Mouse (Mus musculus) mature B cell (primary cell): ENCODE results near the gene Ptpdc1.

Experiments
- in situ Hi-C: fragments of 300-500 bp; cut with MboI; formaldehyde crosslinking; loops from 2 replicates; pipeline ENCODE4 v1.14.3; 2019

Ptpdc1 gene

DNA sequence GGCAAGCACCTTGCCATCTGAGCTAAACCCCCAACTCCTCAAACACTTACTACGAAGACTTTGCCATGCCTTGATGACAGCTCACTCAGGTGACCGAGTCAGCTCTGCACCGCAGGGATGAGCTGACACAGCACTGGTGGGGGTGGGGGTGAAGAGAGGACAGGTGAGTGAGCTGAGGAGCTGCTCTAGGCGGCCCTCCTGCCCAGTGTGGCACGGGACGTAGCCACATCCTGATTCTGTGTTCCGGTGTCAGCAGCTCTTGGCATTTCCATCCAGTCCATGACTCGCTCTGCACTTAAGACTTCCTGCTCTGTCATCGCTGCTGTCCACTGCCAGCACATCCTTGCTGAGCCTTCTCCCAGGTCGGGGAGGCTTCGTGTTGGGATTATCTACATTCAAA, 38.1 kb downstream of the Ptpdc1 start:
- in situ Hi-C loops = no loop called here

DNA sequence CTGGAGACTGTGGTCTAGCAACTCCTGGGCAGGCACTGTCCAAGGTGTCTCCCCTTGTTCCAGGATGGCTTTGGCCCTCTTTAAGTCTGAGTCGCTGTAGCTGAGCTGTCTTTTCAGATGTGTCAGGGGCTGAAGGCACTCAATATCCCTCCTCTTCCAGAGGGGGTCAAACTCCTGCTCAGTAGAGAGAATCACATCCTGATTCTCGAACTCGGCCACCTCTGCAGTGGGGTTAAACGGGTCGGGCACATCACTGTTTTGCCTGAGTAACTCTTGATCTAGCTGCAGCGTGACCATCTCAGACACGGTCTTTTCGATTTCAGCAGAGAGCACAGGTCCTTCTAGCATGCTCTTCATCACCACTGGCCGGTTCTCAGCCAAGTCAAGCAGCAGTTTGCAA, 39.0 kb downstream of the Ptpdc1 start:
- in situ Hi-C loops = no loop called here

DNA sequence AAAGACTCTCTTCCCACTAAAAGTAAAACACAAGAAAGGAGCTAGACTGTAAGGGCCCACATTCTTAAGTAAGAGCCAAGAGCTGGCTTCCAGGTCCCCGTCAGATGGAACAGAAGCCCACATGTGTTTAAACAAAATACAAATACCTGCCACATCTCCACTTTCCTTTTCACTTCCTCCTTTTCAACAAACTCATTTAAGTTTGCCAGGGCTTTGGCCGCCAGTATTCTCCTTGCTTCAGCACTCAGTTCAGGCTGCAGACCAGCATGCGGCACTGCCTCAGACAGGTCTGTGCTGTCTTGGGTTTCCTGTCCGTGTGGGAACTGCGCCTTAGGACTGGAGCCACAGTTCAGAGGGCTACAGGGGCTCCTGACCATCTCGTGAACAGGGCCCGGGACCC, 39.7 kb downstream of the Ptpdc1 start:
- in situ Hi-C loops = no loop called here

DNA sequence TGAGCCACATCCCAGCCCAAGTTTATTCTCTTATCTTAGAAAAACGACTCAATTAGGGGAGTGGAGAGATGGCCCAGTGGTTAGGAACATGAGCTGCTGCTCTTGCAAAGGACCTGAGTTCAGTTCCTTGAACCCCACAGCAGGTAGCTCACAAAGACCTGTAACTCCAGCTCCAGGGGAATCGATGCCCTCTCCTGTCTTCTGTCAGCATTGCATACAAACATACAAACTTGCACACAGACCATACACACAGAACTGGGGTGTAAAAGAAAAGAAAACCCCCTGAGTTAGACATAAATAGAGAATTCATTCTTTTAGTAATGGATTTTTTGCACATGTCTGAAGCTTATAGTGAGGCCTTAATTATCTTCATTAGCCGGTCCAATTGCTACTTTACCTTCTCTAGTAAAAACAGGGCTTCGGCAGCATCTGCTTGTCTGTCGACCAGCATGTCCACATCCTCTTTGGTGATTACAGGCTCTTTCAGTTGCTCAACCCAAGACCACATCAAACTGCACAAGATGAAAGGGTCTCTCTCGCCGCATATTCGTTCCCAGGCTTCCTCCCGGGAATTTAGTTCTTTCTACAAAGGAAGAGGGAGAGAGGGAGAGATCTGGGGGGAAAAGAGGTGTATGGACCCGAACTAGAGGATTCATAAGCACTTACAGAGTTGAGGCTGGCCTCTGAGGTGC, 42.6 kb downstream of the Ptpdc1 start:
- in situ Hi-C loops = no loop called here

DNA sequence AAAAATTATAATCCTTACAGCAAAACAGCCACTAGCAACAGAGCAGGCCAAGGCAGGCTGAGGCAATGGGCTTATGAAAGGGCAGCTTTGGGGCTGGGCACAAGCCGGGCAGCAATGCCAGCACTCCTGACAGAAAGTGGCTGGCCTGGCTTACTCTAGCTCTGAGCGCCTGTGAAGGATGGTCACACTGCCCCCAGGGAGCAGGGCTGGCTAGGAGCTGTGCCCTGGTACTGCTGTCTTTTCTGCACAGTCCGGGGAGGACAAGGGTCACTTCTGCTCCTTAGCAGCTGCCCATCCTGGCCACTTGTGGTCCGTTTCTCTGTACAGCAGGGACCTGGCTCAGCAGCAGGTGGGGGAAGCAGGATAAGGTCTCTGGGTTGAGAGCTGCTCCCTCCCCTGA, 46.8 kb downstream of the Ptpdc1 start:
- in situ Hi-C loops = no loop called here

DNA sequence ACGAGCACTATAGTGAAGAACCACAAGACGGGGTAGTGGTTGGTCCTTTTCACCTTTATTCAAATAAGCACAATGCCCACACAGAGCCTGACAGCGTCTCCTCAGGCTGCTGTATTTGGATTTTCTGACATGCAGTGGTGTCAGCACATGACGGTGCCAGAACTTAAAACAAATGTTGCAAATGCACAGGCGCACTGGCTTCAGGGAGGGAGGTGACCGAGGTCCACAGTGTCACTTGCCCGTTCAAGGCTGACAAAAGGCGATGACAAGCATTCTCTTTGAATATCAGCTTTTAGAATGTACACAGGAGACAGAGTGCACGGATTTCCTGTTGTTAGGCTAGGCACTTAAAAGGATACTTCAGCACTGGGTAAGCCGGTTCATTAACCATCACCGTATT, 47.6 kb downstream of the Ptpdc1 start:
- in situ Hi-C loops = no loop called here

DNA sequence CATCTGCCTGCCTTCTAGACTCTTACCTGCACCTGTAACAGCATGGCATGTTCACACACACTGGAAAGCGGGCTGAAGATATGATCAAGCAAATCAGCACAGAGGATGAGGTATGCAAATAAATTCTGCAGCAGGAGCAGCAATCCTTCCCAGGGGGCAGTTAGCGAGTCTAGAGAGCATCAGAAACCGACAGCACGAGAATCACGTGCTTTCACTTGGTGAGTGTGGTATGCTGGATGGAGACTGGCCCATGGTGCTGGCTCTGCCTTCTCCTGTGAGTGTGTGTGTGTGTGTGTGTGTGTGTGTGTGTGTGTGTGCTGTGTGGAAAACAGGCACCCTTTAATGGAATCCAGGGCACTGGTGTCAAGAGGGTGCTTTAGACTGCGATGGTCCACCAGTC, 48.5 kb downstream of the Ptpdc1 start:
- in situ Hi-C loops = no loop called here

DNA sequence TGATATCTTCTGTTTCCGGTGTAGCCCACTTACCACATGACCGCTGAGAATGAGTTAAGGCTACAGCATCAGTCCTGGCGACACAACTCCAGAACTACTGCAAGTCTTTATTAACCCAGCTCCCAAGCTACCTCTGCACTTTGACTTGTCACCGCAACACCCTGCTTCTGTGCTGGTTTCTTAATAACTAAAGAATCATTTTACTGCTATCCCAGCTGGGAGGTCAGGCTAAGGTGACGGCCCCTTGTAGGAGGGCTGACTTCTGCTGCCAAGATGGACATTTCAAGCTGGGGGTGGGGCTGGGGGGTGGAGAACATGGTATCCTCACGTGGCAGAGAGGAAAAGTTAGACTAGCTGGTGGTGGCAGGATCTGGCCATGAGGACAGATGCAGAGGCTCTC, 50.7 kb downstream of the Ptpdc1 start:
- in situ Hi-C loops = loop anchor here (5.0 kb wide), 1 partner anchor 52 kb away; no protein-coding TSS in a partner anchor

DNA sequence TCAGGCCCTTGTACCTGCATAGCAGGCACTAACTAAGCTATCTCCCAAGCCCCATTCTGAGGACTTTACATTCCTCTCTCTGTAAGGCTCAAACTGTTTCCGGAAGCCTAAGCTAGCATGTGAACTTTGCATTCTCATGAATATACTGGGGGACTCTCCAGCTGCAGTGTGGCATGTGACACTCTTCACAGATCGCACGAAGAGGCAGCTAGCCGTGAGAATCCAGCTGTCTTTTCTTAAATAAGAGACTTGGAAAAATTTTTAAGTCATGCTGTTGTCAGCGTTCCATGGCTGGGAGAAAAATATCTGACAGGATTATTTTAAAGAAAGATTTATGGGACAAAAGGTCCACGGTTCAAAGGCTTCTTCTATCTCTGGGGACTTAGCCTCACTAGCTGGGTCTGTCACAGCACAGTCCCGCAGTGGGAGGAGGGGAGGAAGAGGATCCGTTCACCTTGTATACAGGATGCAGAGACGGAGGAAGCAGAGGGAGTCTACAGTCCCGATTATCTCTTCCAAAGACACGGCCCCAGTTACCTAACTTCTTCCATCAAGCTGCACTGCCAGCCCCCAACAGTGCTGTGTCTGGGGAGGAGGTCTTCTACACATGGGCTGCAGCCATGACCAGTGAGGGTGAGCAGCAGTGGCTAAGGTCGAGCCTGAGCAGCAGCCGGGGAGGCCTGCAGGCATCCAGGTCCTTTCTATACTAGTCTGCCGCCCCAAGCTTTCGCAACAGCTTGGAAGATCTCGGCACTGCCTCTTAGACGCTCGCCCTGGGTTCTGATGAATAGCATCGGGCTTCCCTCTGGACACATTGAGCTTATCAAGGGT, 51.7 kb downstream of the Ptpdc1 start:
- in situ Hi-C loops = loop anchor here (5.0 kb wide), 1 partner anchor 51 kb away; no protein-coding TSS in a partner anchor

DNA sequence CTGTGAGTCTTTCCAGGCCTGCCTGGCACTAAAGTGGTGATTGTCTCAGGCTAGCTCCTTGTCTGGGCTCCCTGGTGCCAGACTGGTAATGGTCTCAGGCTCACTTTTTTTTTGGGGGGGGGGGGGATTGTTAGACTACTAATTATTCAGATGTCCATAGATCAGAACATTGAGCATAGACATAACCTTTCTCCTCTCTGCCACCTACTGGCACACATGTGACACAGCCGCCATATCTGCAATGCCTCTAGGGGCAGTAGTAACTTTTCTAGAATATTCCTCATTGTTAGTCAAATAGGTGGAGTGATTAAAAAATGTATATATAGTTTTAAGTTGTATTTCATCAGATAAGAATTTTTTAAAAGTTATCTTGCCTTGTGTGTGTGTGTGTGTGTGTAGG, 53.3 kb downstream of the Ptpdc1 start:
- in situ Hi-C loops = loop anchor here (5.0 kb wide), 1 partner anchor 50 kb away; no protein-coding TSS in a partner anchor

DNA sequence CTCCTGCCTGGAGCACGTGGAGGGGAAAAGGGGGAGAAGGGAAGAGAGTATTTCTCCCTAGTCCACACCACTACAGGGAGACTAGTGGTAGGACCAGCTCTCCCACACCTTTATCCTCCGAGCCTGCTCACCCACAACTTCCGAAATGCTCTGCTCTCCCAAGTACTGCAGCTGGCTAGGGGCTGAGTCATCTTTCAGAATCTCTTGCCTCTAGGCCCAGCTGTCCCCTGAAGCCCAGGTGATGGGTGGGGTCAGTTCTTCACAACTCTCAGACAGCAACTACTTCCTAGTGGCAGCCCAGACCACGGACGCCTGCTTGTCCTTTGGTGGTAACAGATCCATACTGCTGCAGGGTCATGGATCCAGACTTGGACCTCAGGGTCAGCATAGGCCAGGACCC, 54.2 kb downstream of the Ptpdc1 start:
- in situ Hi-C loops = loop anchor here (5.0 kb wide), 1 partner anchor 49 kb away; no protein-coding TSS in a partner anchor

DNA sequence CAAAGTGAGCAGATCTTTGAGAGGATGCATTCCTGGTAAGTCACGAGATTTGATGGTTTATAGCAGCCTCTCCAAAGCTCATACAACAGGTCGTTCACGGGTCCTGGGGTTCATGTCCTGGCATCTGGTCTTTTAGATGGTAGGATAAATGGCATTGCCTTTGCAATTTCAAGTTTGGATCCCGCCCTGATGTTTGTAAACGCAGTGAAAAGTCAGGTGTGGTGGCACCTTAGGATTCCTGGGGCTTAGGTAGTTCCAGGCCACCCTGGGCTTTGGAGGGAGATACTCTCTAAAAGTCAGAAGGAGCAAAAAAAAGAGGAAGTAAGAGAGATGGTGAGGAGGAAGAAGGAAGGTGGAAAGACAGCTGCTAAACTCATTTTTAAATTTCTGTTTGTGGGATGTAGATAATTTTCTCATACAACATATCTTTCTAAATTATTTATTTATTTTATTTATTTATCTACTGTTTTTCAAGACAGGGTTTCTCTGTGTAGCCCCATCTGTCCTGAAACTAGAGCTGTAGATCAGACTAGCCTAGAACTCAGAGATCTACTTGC, 55.8 kb downstream of the Ptpdc1 start:
- in situ Hi-C loops = loop anchor here (5.0 kb wide), 1 partner anchor 47 kb away; no protein-coding TSS in a partner anchor

DNA sequence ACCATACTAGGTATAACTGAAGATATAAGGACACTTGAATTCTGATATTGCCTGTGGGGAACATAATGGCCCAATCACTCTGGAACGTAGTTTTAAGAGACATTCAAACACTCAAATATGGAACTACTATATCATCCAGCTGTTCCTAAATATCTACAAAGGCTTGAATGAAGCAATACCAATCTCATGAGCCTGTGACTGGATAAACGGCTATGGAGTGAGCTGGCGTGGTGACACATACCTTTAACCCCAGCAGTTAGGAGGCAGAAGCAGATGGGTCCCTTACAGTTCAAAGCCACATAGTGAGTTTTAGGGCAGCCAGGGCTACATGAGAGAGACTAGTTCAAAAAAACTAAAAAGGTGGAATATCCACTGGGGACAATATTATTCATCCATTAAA, 57.8 kb downstream of the Ptpdc1 start:
- in situ Hi-C loops = no loop called here

DNA sequence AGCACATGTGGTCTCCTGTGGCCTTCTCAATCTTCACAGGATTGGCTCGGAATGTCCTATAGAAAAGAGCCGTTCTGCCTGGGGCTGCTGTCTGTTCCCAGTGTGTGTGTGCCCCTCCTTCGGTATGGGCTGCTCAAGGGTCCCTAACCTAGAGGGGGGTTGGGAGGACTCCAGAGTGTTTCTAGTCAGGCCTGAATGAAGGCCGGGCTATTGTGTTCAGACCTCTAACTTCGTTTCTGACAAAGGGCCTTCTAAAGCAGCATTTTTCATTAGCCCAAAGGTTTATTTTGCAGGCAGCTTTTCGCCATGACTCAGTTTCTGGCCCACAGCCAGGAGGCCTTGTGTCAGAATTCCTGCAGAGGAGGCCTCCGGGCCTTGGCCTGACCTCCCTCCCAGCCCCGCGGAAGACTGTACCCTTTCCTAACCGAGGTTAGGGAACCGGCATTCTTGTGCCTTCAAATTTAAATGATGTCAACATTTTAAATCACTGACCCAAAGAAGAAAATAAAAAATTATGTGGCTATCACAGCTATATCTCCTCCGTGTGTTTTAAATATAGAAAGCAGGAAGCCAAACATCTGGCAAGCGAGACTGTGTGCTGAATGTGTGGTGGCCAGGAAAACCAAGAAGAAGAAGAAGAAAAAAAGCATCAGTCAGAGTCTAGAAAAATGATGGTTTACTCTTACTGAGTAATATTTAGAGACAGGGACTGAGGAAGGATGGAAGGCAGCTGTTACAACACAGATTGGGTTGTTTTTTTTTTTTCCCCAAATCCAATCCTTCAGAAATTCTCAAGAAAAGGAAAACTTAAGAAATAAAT, 59.1 kb downstream of the Ptpdc1 start:
- in situ Hi-C loops = no loop called here

DNA sequence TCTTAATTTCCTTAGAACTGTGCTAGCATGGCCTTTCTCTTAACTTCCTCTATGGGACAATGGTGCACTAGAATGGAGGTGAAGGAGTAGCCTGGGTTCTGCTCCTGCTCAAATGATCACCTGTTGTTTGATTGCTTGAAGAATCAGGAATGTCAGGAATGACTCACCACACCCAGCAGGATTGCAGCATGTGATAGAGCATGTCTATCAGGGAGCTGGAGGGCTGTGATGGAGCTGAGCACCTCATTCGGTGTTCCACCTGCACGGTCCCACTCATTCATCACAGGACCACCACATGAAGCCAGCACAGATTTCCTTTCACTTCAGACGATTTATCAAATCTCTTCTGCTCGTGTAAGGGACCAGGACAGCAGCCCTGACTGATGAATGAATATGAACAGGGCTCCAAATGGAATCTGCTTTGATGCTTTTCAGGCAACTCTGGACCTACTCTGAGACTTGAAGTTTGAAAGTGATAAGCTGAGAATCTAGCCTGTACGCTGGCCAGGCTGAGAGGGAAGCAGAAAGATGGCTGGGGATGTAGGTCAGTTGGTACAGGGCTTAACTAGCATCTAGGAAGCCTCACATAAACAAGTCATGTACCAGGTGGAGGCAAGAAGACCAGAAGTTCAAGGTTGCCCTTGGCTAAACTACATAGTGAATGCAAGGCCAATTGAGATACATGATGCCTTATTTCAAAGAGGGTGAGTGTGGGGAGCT, 60.4 kb downstream of the Ptpdc1 start:
- in situ Hi-C loops = no loop called here

DNA sequence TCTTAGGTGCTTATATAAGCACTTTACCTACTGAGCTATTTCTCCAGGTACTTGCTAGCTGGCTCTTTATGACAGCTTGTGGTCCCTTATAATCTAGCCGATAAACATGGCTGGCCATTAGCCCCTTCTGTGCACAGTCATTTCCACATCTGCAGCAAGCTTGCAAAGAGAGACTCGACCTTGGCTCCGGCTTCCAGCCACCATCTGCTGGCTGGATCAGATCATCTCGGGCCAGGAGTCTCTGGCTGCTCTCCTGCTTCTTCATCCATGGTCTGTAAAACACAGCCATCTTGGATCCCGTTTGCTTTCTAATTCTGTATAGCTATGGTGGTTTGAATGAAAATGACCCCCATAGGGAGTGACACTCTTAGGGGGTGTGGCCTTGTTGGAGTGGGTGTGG, 63.1 kb downstream of the Ptpdc1 start:
- in situ Hi-C loops = no loop called here

DNA sequence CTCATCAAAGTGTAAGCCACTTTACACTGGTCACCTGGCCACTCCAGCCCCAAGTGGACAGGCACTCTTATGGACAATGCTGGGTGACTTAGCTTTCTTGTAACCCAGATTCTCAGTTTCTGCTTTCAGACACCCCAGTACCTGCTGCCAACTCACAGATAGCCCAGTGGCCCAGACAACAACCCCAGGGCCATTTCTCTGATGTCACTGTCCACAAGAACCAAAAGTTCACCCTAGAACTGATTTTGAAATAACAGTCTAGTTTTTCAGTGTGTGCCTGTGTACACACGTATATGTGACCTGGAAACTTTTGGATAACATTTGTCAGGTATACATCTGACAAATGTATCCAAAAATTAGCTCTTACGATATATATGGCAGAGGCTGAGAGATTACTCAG, 64.0 kb downstream of the Ptpdc1 start:
- in situ Hi-C loops = no loop called here

DNA sequence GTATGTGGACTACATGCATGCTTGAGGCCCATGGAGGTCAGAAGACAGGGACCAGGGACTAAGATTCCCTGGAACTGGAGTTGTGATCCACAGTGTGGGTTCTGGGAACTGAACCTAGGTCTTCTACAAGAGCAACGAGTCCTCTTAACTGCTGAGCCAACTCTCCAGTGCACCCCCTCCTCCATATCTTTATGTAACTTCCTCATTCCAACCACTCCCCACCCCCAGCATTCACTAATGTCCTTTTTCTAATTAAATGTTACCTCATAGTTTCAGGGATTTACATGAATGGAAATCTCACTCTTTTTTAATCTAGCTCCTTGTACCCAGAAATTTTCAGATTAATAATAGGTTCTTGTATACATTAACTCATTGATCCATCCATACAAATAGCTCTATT, 69.5 kb downstream of the Ptpdc1 start:
- in situ Hi-C loops = no loop called here

DNA sequence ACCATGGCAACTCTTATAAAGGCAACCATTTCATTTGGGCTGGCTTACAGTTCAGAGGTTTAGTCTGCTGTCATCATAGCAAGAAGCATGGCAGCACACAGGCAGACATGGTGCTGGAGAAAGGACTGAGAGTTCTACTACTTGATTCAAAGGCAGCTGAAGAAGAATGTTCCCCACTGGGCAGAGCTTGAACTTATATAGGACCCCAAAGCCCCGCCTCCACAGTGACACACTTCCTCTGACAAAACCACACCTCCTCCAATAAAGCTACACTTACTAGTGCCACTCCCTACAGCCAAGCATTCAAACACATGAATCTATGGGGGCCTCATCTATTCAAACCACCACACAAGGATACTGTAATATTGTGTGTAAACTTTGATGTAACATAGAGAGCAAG, 70.9 kb downstream of the Ptpdc1 start:
- in situ Hi-C loops = no loop called here

DNA sequence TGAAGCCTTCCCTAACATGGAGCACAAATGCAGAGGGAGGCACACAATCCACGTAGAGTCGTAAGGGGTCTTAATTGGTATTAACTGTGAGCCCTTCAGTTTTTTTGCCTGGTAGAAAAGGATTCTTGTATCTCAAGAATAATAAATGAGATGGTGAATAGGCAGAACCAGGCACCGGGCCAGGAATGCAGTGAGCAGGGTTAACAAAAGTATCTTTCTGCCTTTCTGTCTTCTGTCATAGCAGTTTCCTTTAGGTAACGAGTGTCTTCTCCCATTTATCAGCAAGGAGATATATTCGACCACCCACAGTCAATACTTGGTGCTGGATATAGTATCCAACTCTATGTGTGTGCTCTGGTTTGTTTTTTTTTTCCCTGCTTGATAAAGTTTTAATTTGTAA, 72.0 kb downstream of the Ptpdc1 start:
- in situ Hi-C loops = no loop called here
